Mouse (Mus musculus): ENCODE data around the gene Bicc1. TPM values are rescaled to one million over a fixed set of nuclear protein-coding genes. Genes with fewer than 3 reads are reported as not detected.

Gene Bicc1
- polyA plus RNA-seq, 1 experiment: 4.2 TPM

GRCm38 (mm10) chr10:71146681-71147615 is 12.6 kb downstream of the Bicc1 start:
- H3K4me1 ChIP-seq (ENCODE audit: control insufficient read depth, insufficient read depth, insufficient read length, low read length): no peaks in the 10 kb centered on the region; the same call in 1 of the 2 replicates
- H3K4me3 ChIP-seq (ENCODE audit: insufficient read depth, low read depth, low read length): no peak overlapping the region
- no peak overlapping the region for H3K27ac ChIP-seq (replicated peaks; ENCODE audit: low read depth, low read length)

- Histone ChIP-seq H3K4me1 (ENCODE audit: control insufficient read depth, insufficient read depth, insufficient read length, low read length) (no peaks in the 10 kb centered on the region; the same call in 1 of the 2 replicates), H3K27ac (replicated peaks; ENCODE audit: low read depth, low read length) (no peak overlapping the region), H3K4me3 (ENCODE audit: insufficient read depth, low read depth, low read length) (no peak overlapping the region)
Measured at GRCm38 (mm10) chr10:71145801-71146200, 13.7 kb downstream of the Bicc1 start.

GRCm38 (mm10) chr10:71144191-71144590 is 15.3 kb downstream of the Bicc1 start:
- Histone ChIP-seq H3K4me3 (ENCODE audit: insufficient read depth, low read depth, low read length) (no peak overlapping the region), H3K27ac (replicated peaks; ENCODE audit: low read depth, low read length) (no peak overlapping the region), H3K4me1 (ENCODE audit: control insufficient read depth, insufficient read depth, insufficient read length, low read length) (no peaks in the 10 kb centered on the region; the same call in 1 of the 2 replicates)

- H3K27ac ChIP-seq (replicated peaks; ENCODE audit: low read depth, low read length): no peak overlapping the region
- H3K4me3 ChIP-seq (ENCODE audit: insufficient read depth, low read depth, low read length): no peak overlapping the region
- H3K4me1 ChIP-seq (ENCODE audit: control insufficient read depth, insufficient read depth, insufficient read length, low read length): no peaks in the 10 kb centered on the region; the same call in 1 of the 2 replicates
Measured at GRCm38 (mm10) chr10:71142568-71142967, 16.9 kb downstream of the Bicc1 start.

- no peak overlapping the region for H3K27ac ChIP-seq (replicated peaks; ENCODE audit: low read depth, low read length)
Measured at GRCm38 (mm10) chr10:71140281-71140845, 19.1 kb downstream of the Bicc1 start.

GRCm38 (mm10) chr10:71138852-71139197 is 20.7 kb downstream of the Bicc1 start:
- no peaks in the 10 kb centered on the region for H3K4me1 ChIP-seq (ENCODE audit: control insufficient read depth, insufficient read depth, insufficient read length, low read length)
- no peak overlapping the region for H3K4me3 ChIP-seq (ENCODE audit: insufficient read depth, low read depth, low read length)
- H3K27ac ChIP-seq (replicated peaks; ENCODE audit: low read depth, low read length): no peak overlapping the region

More at GRCm38 (mm10) chr10:71140281-71140845, 19.1 kb downstream of the Bicc1 start:
- H3K4me3 ChIP-seq (ENCODE audit: insufficient read depth, low read depth, low read length): no peak overlapping the region
- H3K4me1 ChIP-seq (ENCODE audit: control insufficient read depth, insufficient read depth, insufficient read length, low read length): no peaks in the 10 kb centered on the region; the same call in 1 of the 2 replicates

GRCm38 (mm10) chr10:71138132-71138851 is 21.2 kb downstream of the Bicc1 start:
- Histone ChIP-seq H3K27ac (replicated peaks; ENCODE audit: low read depth, low read length) (no peak overlapping the region), H3K4me1 (ENCODE audit: control insufficient read depth, insufficient read depth, insufficient read length, low read length) (no peaks in the 10 kb centered on the region)

GRCm38 (mm10) chr10:71137606-71138005 is 21.9 kb downstream of the Bicc1 start:
- no peak overlapping the region for H3K4me3 ChIP-seq (ENCODE audit: insufficient read depth, low read depth, low read length)
- H3K27ac ChIP-seq (replicated peaks; ENCODE audit: low read depth, low read length): no peak overlapping the region
- H3K4me1 ChIP-seq (ENCODE audit: control insufficient read depth, insufficient read depth, insufficient read length, low read length): no peaks in the 10 kb centered on the region

More at GRCm38 (mm10) chr10:71138132-71138851, 21.2 kb downstream of the Bicc1 start:
- no peak overlapping the region for H3K4me3 ChIP-seq (ENCODE audit: insufficient read depth, low read depth, low read length)

GRCm38 (mm10) chr10:71131333-71131732 is 28.2 kb downstream of the Bicc1 start:
- Histone ChIP-seq H3K4me3 (ENCODE audit: insufficient read depth, low read depth, low read length) (no peak overlapping the region), H3K27ac (replicated peaks; ENCODE audit: low read depth, low read length) (no peak overlapping the region), H3K4me1 (ENCODE audit: control insufficient read depth, insufficient read depth, insufficient read length, low read length) (no peaks in the 10 kb centered on the region)

- H3K27ac ChIP-seq (replicated peaks; ENCODE audit: low read depth, low read length): no peak overlapping the region
- no peaks in the 10 kb centered on the region for H3K4me1 ChIP-seq (ENCODE audit: control insufficient read depth, insufficient read depth, insufficient read length, low read length)
Measured at GRCm38 (mm10) chr10:71130261-71130660, 29.2 kb downstream of the Bicc1 start.

GRCm38 (mm10) chr10:71127951-71128331 is 31.6 kb downstream of the Bicc1 start:
- H3K4me3 ChIP-seq (ENCODE audit: insufficient read depth, low read depth, low read length): no peak overlapping the region
- no peaks in the 10 kb centered on the region for H3K4me1 ChIP-seq (ENCODE audit: control insufficient read depth, insufficient read depth, insufficient read length, low read length)
- H3K27ac ChIP-seq (replicated peaks; ENCODE audit: low read depth, low read length): no peak overlapping the region

More at GRCm38 (mm10) chr10:71130261-71130660, 29.2 kb downstream of the Bicc1 start:
- no peak overlapping the region for H3K4me3 ChIP-seq (ENCODE audit: insufficient read depth, low read depth, low read length)

- no peaks in the 10 kb centered on the region for H3K4me1 ChIP-seq (ENCODE audit: control insufficient read depth, insufficient read depth, insufficient read length, low read length)
- no peak overlapping the region for H3K27ac ChIP-seq (replicated peaks; ENCODE audit: low read depth, low read length)
- H3K4me3 ChIP-seq (ENCODE audit: insufficient read depth, low read depth, low read length): no peak overlapping the region
Measured at GRCm38 (mm10) chr10:71127278-71127950, 32.1 kb downstream of the Bicc1 start.

GRCm38 (mm10) chr10:71123974-71124373 is 35.5 kb downstream of the Bicc1 start:
- Histone ChIP-seq H3K4me1 (ENCODE audit: control insufficient read depth, insufficient read depth, insufficient read length, low read length) (peaks cover 6% of the 10 kb centered on the region; the same call in 1 of the 2 replicates), H3K4me3 (ENCODE audit: insufficient read depth, low read depth, low read length) (no peak overlapping the region), H3K27ac (replicated peaks; ENCODE audit: low read depth, low read length) (no peak overlapping the region)

- Histone ChIP-seq H3K4me3 (ENCODE audit: insufficient read depth, low read depth, low read length) (no peak overlapping the region), H3K27ac (replicated peaks; ENCODE audit: low read depth, low read length) (no peak overlapping the region), H3K4me1 (ENCODE audit: control insufficient read depth, insufficient read depth, insufficient read length, low read length) (peaks cover 6% of the 10 kb centered on the region; the same call in 1 of the 2 replicates)
Measured at GRCm38 (mm10) chr10:71123395-71123794, 36.1 kb downstream of the Bicc1 start.

Data from brown adipose tissue, adult 24 weeks (tissue).